Mouse (Mus musculus): ENCODE results near the gene Skida1. TPM values are rescaled to one million over a fixed set of nuclear protein-coding genes. Genes with fewer than 3 reads are reported as not detected.
"Not testable (repeated sequence)": the region's sequence is repeated elsewhere in the genome, so short reads cannot be mapped to it uniquely, and the experiment has no call there.

The Skida1 gene
- 6.7 and 9.4 TPM in 2 replicates for polyA plus RNA-seq (2016; fragmentation: Nextera tagmentation; extraction: Ambion mirVana)

DNA sequence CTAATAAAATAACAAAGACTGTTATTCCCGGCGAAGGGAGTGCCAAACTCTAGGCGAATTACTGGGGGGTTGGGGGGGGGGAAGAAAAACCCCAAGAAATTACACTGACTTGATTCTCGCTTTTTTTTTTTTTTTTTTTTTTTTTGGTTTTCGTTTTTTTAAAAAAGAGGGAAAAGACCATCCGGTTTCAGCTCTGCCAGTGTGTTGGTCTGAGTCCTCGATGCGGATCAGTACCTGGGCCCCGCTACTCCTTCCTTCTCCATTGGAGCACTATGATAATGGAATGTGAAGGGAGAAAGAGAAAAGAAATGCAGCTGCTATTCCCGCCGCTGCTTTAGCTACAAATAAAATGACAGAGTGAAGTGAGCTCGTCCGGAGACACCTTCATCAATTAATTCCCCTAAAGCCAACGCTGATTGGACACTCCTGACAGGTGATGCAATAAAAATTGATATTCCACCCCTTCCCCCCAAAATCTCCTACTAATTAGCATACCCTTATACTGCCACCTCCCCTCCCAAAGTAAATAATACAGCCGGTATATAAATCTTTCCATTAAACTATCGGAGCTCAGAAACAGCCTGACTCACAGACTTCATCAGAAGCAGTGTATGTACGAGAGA lies at the start of gene Skida1:
Gene Skida1 (minus strand): TSS at position 599 of the 623 bp plus-strand sequence.
- H3K4me3 ChIP-seq = peak within 1 kb of the TSS; percentile 98
- no peaks in the 10 kb centered on the region for H3K36me3 ChIP-seq
- no peaks in the 10 kb centered on the region for H3K9me3 ChIP-seq
- H3K4me1 ChIP-seq = peaks cover 27% of the 10 kb centered on the region
- H3K27me3 ChIP-seq (ENCODE audit: insufficient read depth, poor library complexity, severe bottlenecking) = no peaks in the 10 kb centered on the region
- DNase-seq (ENCODE audit: low spot score) = no peak
- WGBS = under 1% methylated on average over 17 of the region's 17 CpGs
- H3K27ac ChIP-seq = peak within 1 kb of the TSS; percentile 100

DNA sequence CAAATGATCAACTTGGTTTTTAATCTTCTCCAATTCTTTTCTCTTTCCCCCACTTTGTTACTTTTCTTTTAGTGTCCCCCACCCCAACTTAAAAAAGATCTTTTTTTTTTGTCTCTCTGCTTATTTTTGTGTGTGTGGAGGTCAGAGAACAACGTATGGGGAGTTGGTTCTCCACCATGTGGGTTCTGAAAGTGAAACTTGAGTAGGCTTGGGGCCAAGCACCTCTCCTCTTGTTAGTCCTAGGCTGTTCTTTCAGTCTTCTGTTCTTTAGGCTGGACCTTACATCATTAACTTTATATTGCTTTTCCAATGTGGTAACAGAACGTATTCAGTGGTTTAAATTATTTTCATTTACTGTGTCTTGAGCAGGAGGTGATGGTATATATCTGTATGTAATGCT lies 47.0 kb upstream of the Skida1 start:
- Histone ChIP-seq H3K27ac (no peak overlapping the region), H3K4me1 (no peaks in the 10 kb centered on the region), H3K36me3 (peaks cover 64% of the 10 kb centered on the region), H3K9me3 (no peaks in the 10 kb centered on the region), H3K27me3 (ENCODE audit: insufficient read depth, poor library complexity, severe bottlenecking) (no peaks in the 10 kb centered on the region), H3K4me3 (no peak overlapping the region)
- 83% methylated on average over 2 of the region's 2 CpGs for WGBS
- no peak for DNase-seq (ENCODE audit: low spot score)

DNA sequence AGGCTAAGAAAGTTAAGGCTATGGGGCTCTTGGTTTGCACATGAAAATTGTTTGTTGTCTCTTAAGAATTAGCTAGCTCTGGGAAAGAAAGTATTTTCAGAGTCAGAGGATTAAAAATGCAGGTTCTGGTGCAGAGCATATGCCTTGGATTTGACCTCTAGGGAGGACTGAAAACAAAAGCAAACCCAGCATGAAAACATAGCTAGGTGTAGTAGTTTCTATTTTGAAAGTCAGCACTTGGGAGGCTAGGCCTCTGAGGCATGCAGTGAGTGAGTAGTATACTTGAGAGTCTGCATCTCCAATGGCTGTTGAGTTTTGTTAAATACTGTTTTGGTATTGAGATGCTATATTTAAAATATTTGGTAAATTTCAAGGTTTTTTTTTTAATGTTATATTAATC lies 45.5 kb upstream of the Skida1 start:
- H3K27me3 ChIP-seq (ENCODE audit: insufficient read depth, poor library complexity, severe bottlenecking) = no peaks in the 10 kb centered on the region
- no peak overlapping the region for H3K27ac ChIP-seq
- H3K9me3 ChIP-seq = no peaks in the 10 kb centered on the region
- DNase-seq (ENCODE audit: low spot score) = no peak
- no peaks in the 10 kb centered on the region for H3K4me1 ChIP-seq
- no peak overlapping the region for H3K4me3 ChIP-seq
- peaks cover 61% of the 10 kb centered on the region for H3K36me3 ChIP-seq

DNA sequence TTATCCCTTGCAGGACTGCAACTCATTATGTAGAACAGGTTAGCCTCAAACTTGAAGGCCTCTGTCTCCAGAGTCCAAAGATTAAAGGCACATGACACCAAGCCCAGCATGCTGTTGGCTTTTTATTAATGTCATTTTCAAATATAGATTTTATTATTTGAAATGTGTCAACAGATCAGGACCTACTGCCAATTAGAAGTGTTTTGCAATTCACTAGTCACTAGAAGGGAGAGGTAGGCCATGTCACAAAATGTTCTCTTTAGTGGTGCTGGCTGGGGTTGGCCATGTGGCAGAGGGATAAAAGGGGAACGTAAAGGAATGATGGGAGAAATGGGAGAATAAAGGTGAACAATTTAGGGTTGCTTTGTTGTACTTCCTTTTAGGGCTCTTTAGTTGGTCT lies 45.0 kb upstream of the Skida1 start:
- H3K27me3 ChIP-seq (ENCODE audit: insufficient read depth, poor library complexity, severe bottlenecking) = no peaks in the 10 kb centered on the region
- H3K27ac ChIP-seq = no peak overlapping the region
- H3K4me3 ChIP-seq = no peak overlapping the region
- 91% methylated on average over 1 of the region's 1 CpGs for WGBS
- H3K4me1 ChIP-seq = no peaks in the 10 kb centered on the region
- H3K9me3 ChIP-seq = no peaks in the 10 kb centered on the region
- DNase-seq (ENCODE audit: low spot score) = no peak
- peaks cover 62% of the 10 kb centered on the region for H3K36me3 ChIP-seq

DNA sequence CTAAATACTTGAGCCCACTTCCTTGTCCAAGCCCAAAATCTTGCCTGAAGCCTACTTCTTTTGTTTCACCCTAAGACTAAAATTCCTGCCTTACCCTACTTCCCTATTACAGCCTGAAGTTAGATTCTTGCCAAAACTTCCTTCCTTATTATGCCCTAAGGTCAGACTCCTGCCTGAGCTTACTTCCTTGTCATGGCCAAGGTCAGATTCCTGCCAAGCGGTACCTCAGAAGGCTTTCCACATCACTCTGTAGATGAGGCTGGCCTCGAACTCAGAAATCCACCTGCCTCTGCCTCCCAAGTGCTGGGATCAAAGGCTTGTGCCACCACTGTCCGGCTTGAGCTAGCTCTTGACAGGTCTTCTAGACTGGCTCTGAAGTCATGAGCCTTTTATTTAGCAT lies 38.8 kb upstream of the Skida1 start:
- WGBS = 94% methylated on average over 3 of the region's 3 CpGs
- H3K4me1 ChIP-seq; H3K9me3 ChIP-seq; H3K4me3 ChIP-seq; H3K27ac ChIP-seq; H3K27me3 ChIP-seq (ENCODE audit: insufficient read depth, poor library complexity, severe bottlenecking); DNase-seq (ENCODE audit: low spot score): not testable (repeated sequence)
- peaks cover 90% of the 10 kb centered on the region for H3K36me3 ChIP-seq

DNA sequence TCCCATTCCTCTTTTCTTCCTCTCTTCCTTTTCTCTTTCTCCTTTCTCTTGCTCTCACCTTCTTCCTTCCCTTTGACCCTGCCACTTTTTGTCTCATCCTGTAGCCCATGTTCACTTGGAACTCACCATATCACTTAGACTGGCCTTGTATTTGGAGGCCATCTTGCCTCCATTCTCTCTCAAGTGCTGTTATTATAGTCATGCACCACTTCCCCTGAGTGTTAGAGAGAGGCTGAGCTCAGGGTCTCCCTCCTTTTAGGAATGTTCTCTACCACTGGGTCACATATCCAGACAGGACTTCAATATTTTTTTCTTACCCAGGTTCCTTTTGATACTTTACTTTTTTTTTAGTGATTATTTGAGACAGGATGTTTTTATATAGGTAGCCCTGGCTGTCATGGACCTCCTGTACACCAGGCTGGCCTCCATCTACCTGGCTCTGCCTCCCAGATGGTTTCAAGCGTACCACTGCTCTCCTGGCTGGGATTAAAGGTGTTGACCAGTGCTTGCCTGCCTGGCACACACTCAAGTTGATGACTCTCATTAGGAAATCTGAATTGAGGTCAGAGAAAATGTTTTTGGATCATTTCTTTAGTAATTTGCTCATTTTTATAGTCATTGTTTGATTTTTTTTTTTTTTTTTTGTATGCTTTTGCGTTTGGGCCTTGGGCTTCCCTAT lies 31.5 kb upstream of the Skida1 start:
- Histone ChIP-seq H3K4me1 (no peaks in the 10 kb centered on the region), H3K27ac (no peak overlapping the region), H3K9me3 (no peaks in the 10 kb centered on the region), H3K36me3 (peaks cover 72% of the 10 kb centered on the region), H3K4me3 (no peak overlapping the region), H3K27me3 (ENCODE audit: insufficient read depth, poor library complexity, severe bottlenecking) (no peaks in the 10 kb centered on the region)
- DNase-seq (ENCODE audit: low spot score) = no peak
- 92% methylated on average over 2 of the region's 2 CpGs for WGBS

DNA sequence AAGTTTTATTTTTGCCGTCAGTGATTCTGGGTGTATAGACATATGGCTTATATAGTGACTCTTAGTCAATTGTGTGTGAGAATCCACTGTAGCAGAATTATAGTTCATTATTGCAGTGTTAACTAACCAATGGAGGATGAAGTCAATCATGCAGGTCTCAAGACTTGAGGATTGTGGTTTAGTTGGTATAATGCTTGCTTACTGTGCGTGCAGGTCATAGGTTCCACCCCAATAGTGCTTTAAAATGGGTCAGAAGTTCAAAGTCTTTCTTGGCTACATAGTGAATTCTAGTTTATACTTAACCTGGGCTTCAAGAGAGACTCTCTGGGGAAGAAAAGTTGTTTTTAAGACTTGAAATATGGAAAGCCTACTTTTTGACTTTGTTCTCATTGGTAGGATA lies 23.1 kb upstream of the Skida1 start:
- DNase-seq (ENCODE audit: low spot score) = no peak
- no peak overlapping the region for H3K4me3 ChIP-seq
- H3K27me3 ChIP-seq (ENCODE audit: insufficient read depth, poor library complexity, severe bottlenecking) = no peaks in the 10 kb centered on the region
- WGBS = 92% methylated on average over 2 of the region's 2 CpGs
- no peak overlapping the region for H3K27ac ChIP-seq
- H3K36me3 ChIP-seq = peaks cover 57% of the 10 kb centered on the region
- H3K9me3 ChIP-seq = no peaks in the 10 kb centered on the region
- no peaks in the 10 kb centered on the region for H3K4me1 ChIP-seq

DNA sequence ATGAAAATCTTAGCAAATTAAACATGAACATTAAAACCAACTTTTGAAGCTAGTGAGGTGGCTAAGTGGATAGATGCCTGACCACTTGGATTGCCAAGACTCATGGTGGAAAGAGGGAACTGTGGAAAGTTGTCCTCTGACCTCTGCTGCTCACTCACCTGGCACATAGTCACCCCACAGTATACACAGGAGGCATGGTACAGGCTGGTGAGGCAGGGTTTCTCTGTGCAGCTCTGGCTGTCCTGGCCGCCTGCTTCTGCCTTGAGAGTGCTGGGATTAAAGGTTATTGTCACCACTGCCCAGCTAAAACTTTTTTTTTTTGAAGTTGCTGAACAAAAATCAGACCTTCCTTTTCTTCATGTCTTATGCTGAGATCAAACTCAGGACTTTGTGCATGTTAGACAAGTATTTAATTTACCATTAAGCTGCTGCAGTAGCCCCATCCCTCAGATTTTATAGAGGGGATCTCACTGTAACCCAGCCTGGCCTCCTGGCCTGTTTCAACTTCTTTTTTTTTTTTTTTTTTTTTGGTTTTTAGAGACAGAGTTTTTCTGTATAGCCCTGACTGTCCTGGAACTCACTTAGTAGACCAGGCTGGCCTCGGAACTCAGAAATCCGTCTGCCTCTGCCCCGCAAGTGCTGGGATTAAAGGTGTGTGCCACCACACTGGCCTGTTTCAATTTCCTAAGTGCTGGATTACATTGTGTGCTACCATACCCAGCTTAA lies 19.4 kb upstream of the Skida1 start:
- Histone ChIP-seq H3K27ac (no peak overlapping the region), H3K4me3 (no peak overlapping the region), H3K27me3 (ENCODE audit: insufficient read depth, poor library complexity, severe bottlenecking) (no peaks in the 10 kb centered on the region), H3K4me1 (peaks cover 13% of the 10 kb centered on the region), H3K36me3 (peaks cover 38% of the 10 kb centered on the region), H3K9me3 (no peaks in the 10 kb centered on the region)
- DNase-seq (ENCODE audit: low spot score) = no peak
- 93% methylated on average over 4 of the region's 4 CpGs for WGBS

DNA sequence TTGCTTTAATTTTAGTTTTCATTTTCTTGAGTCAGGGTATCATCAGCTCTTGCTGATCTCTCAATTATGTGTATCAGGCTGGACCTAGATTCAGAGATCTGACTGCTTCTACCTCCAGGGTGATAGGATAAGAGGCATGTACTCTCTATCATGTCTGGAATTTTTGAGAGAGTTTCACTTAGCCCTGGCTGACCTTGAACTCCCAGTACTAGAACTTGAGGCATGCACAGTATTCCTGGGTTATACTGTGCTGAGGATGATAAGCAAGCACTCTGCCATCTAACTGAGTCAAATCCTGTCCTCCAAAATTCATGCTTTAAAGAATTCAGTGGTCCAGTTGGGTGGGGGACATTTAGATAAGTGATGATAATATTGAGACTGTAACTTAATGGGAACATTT lies 17.6 kb upstream of the Skida1 start:
- H3K4me3 ChIP-seq = peak overlapping the region; percentile 93
- peaks cover 13% of the 10 kb centered on the region for H3K4me1 ChIP-seq
- H3K9me3 ChIP-seq = no peaks in the 10 kb centered on the region
- DNase-seq (ENCODE audit: low spot score) = no peak
- H3K27me3 ChIP-seq (ENCODE audit: insufficient read depth, poor library complexity, severe bottlenecking) = no peaks in the 10 kb centered on the region
- no peak overlapping the region for H3K27ac ChIP-seq
- H3K36me3 ChIP-seq = peaks cover 22% of the 10 kb centered on the region

DNA sequence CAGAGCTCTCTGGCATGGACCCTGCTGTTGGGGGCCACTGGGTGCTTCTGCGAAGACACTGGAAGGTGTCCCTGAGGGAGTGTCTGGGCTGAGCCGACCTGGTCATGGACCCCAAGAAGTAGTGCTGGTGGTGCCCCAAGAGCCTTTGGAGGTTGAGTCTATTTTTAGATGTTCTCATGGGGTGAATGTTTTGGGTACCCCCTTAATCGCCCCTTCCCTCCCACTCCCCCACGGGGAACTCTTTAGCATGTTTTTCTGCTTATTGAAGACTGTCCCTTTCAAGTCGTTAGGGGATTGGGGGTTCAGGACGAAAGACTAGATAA lies 16.8 kb upstream of the Skida1 start:
- H3K4me1 ChIP-seq = peaks cover 13% of the 10 kb centered on the region
- WGBS = 9% methylated on average over 6 of the region's 6 CpGs
- H3K36me3 ChIP-seq = peaks cover 19% of the 10 kb centered on the region
- H3K27ac ChIP-seq = peak overlapping the region; percentile 99
- no peak for DNase-seq (ENCODE audit: low spot score)
- no peaks in the 10 kb centered on the region for H3K27me3 ChIP-seq (ENCODE audit: insufficient read depth, poor library complexity, severe bottlenecking)
- H3K4me3 ChIP-seq = peak overlapping the region; percentile 93
- H3K9me3 ChIP-seq = no peaks in the 10 kb centered on the region

DNA sequence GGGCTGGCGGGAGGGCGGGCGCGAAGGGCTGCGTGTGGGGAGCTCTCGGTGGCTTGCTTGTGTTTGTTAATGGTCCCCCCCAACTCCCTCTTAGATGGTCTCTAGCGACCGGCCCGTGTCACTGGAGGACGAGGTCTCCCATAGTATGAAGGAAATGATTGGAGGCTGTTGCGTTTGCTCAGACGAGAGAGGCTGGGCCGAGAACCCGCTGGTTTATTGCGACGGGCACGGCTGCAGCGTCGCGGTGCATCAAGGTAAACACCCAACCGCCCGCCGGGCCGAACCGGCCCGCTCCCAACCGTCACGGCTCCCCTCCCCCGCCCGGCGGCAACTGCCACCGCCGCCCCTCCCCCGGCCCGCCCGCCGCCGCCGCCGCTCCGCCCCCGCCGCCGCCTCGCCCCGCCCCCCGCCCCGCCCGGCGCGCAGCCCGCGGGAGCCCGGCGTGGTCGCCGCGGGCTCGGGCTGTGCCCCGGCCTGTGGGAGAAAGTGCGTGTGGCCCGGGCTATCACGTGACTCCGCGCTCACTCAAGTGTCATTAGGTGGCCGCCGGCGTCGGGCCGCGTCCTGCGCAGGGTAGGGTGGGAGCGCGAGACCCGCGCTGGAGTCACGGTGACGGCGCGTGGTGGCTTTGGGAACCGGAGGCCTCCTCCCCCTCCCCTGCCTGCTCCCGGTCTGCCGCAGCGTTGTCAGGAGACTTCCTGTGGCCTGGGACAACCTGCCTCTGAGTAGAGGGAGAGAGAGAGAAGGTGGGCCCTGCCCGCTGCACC lies 16.3 kb upstream of the Skida1 start:
- Histone ChIP-seq H3K4me1 (peaks cover 13% of the 10 kb centered on the region), H3K36me3 (peaks cover 19% of the 10 kb centered on the region), H3K9me3 (no peaks in the 10 kb centered on the region), H3K4me3 (peak overlapping the region; percentile 93), H3K27ac (peak overlapping the region; percentile 99), H3K27me3 (ENCODE audit: insufficient read depth, poor library complexity, severe bottlenecking) (no peaks in the 10 kb centered on the region)
- WGBS = 2% methylated on average over 62 of the region's 85 CpGs
- DNase-seq (ENCODE audit: low spot score) = peak; percentile 90

DNA sequence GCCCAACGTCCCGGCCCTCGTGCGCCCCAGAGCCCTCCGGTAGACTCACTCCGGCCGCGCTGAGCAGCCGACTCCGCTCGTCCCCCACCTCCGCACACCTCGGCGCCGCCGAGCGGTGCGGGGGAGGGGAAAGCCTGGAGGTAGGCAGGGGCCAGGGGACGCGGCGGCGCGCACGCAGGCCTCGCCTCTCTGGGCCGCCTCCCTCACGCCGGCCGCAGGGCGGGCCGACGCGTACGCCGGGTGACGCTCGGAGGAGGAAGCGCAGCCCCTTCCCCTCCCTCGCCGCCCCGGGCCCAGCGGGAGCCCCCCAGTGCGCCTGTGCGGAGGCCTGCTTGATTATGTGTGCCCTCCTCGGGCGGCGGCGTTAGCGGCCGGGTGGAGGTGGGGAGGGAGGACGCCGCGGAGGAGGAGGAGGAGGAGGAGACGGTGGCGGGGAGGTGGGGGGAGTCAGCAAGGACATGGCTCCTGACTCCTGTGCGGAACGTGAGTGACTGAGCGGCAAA lies 15.6 kb upstream of the Skida1 start:
- Histone ChIP-seq H3K9me3 (no peaks in the 10 kb centered on the region), H3K27ac (peak overlapping the region; percentile 99), H3K36me3 (peaks cover 16% of the 10 kb centered on the region), H3K27me3 (ENCODE audit: insufficient read depth, poor library complexity, severe bottlenecking) (no peaks in the 10 kb centered on the region), H3K4me3 (peak overlapping the region; percentile 93), H3K4me1 (peaks cover 13% of the 10 kb centered on the region)
- peak; percentile 96 for DNase-seq (ENCODE audit: low spot score)
- WGBS = under 1% methylated on average over 53 of the region's 58 CpGs
